Mouse (Mus musculus) heart, embryonic 15.5 days (tissue): ENCODE results near the gene Actr1a. TPM values are rescaled to one million over a fixed set of nuclear protein-coding genes. Genes with fewer than 3 reads are reported as not detected.

Source experiments
- ATAC-seq: fragments of 200-750 bp; cut with Nextera tagmentation; replicated peaks from 2 replicates; pipeline ENCODE4 v1.8.0; 2017; ENCODE audit warnings: low read depth, moderate TSS enrichment; ENCODE audit not compliant: insufficient number of reproducible peaks, insufficient read depth, low FRiP score
- H3K27ac ChIP-seq: fragments of 300-500 bp; sonication (generic); 2 replicates; pipeline ENCODE4 v1.5.1; 2015; ENCODE audit warnings: mild to moderate bottlenecking, inconsistent platforms
- H3K27me3 ChIP-seq: fragments of 300-500 bp; sonication (generic); 2 replicates; pipeline ENCODE4 v1.6.1; 2015; ENCODE audit warnings: inconsistent platforms
- H3K36me3 ChIP-seq: fragments of 300-500 bp; sonication (generic); 2 replicates; pipeline ENCODE4 v1.6.1; 2015; ENCODE audit warnings: mild to moderate bottlenecking, inconsistent platforms
- H3K4me1 ChIP-seq: fragments of 300-500 bp; sonication (generic); replicated peaks from 2 replicates; pipeline ENCODE4 v1.6.1; 2015; ENCODE audit warnings: inconsistent platforms
- H3K4me2 ChIP-seq: fragments of 300-500 bp; sonication (generic); 2 replicates; pipeline ENCODE4 v1.6.1; 2015; ENCODE audit warnings: inconsistent platforms, mild to moderate bottlenecking, moderate library complexity
- H3K4me3 ChIP-seq: fragments of 300-500 bp; sonication (generic); 2 replicates; pipeline ENCODE4 v1.5.1; 2015; ENCODE audit warnings: mild to moderate bottlenecking, inconsistent platforms
- H3K9ac ChIP-seq: fragments of 300-500 bp; sonication (generic); 2 replicates; pipeline ENCODE4 v1.6.1; 2015; ENCODE audit warnings: mild to moderate bottlenecking, inconsistent platforms
- H3K9me3 ChIP-seq: fragments of 300-500 bp; sonication (generic); replicated peaks from 2 replicates; pipeline ENCODE4 v1.6.1; 2016; ENCODE audit warnings: inconsistent platforms
- WGBS: fragments of 180-500 bp; shearing (Covaris S2); methylation state at CpG from one replicate; pipeline ENCODE4 v1.1.7; 2015; ENCODE audit warnings: mixed read lengths; 5-methylcytosine and 5-hydroxymethylcytosine counted together
- microRNA counts: library from miRNA; unstranded; fragments of <30 nt; microRNA quantifications from one replicate; lab custom pipeline; 2016
- microRNA-seq: library from miRNA; unstranded; fragments of <30 nt; microRNA quantifications from one replicate; pipeline ENCODE4, GENCODE M21; 2016
- polyA plus RNA-seq: library from polyadenylated mRNA; unstranded; fragments of >200 nt; fragmentation: Nextera tagmentation; extraction: Ambion mirVana; gene quantifications from 2 replicates; pipeline ENCODE4 v1.2.1, GENCODE M21; 2015

Actr1a gene
- polyA plus RNA-seq, 1 experiment from 2014 or later: 103 TPM

- H3K27me3 ChIP-seq: peaks cover 5% of the 10 kb centered on the region
- peaks cover 26% of the 10 kb centered on the region for H3K4me1 ChIP-seq
- H3K4me2 ChIP-seq: no peak overlapping the region
- ATAC-seq: no peak
- H3K4me3 ChIP-seq: no peak overlapping the region
- H3K36me3 ChIP-seq: peaks cover 12% of the 10 kb centered on the region; the same call in 1 of the 2 replicates
- H3K27ac ChIP-seq: no peak overlapping the region
- no peaks in the 10 kb centered on the region for H3K9me3 ChIP-seq
- no peak overlapping the region for H3K9ac ChIP-seq
- 85% methylated on average over 3 of the region's 3 CpGs for WGBS
Observed at GRCm38 (mm10) chr19:46331936-46332335, 63.6 kb downstream of the Actr1a start.

GRCm38 (mm10) chr19:46331326-46331725 is 64.2 kb downstream of the Actr1a start:
- no peak overlapping the region for H3K4me3 ChIP-seq
- no peak for ATAC-seq
- H3K4me2 ChIP-seq: no peak overlapping the region
- H3K36me3 ChIP-seq: peaks cover 12% of the 10 kb centered on the region; the same call in 1 of the 2 replicates
- no peak overlapping the region for H3K9ac ChIP-seq
- peaks cover 11% of the 10 kb centered on the region for H3K27me3 ChIP-seq
- H3K4me1 ChIP-seq: peaks cover 31% of the 10 kb centered on the region
- no peaks in the 10 kb centered on the region for H3K9me3 ChIP-seq
- WGBS: 90% methylated on average over 14 of the region's 14 CpGs
- H3K27ac ChIP-seq: no peak overlapping the region

DNA sequence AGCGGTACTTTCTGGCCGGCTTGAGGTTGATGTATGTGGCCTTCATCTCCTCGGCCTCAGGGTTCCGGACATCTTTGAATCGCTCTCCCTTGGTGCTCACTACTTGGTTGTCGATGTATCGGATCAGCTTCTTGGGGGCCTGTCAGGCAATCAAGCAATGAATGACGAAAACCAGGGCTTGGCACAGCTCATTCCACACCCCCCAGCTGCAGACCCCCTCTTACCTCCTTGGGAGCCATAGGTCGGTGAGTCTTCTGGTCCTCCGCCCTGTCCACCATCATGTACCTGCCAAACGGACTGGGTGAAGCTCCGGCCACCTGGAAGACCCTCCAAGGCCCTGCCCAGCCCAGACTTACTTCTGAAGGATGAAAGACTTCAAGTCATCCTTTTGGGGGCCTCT is 64.9 kb downstream of the Actr1a start:
- peaks cover 17% of the 10 kb centered on the region for H3K27me3 ChIP-seq
- WGBS: 89% methylated on average over 12 of the region's 12 CpGs

GRCm38 (mm10) chr19:46329951-46330350 is 65.6 kb downstream of the Actr1a start:
- Histone ChIP-seq H3K4me2 (peak overlapping the region; percentile 93; the same call in 1 of the 2 replicates), H3K4me1 (peaks cover 31% of the 10 kb centered on the region), H3K9ac (no peak overlapping the region), H3K9me3 (no peaks in the 10 kb centered on the region), H3K27ac (no peak overlapping the region), H3K4me3 (peak overlapping the region; percentile 68), H3K27me3 (peaks cover 25% of the 10 kb centered on the region), H3K36me3 (peaks cover 12% of the 10 kb centered on the region; the same call in 1 of the 2 replicates)
- WGBS: 8% methylated on average over 16 of the region's 16 CpGs
- peak; percentile 25 for ATAC-seq

More for the DNA sequence above, 64.9 kb downstream of the Actr1a start:
- no peak overlapping the region for H3K4me2 ChIP-seq
- peaks cover 12% of the 10 kb centered on the region; the same call in 1 of the 2 replicates for H3K36me3 ChIP-seq
- peaks cover 31% of the 10 kb centered on the region for H3K4me1 ChIP-seq
- H3K4me3 ChIP-seq: no peak overlapping the region
- no peak overlapping the region for H3K27ac ChIP-seq
- H3K9me3 ChIP-seq: no peaks in the 10 kb centered on the region
- no peak for ATAC-seq
- H3K9ac ChIP-seq: no peak overlapping the region

- peak overlapping the region; percentile 86 for H3K27ac ChIP-seq
- H3K4me2 ChIP-seq: peak overlapping the region; percentile 93
- peaks cover 33% of the 10 kb centered on the region for H3K27me3 ChIP-seq
- H3K4me3 ChIP-seq: peak overlapping the region; percentile 68
- 2% methylated on average over 54 of the region's 54 CpGs for WGBS
- no peaks in the 10 kb centered on the region for H3K9me3 ChIP-seq
- H3K36me3 ChIP-seq: peaks cover 12% of the 10 kb centered on the region; the same call in 1 of the 2 replicates
- peak; percentile 3; the same call in 1 of the 2 replicates for ATAC-seq
- peaks cover 31% of the 10 kb centered on the region for H3K4me1 ChIP-seq
- peak overlapping the region; percentile 62 for H3K9ac ChIP-seq
Observed at GRCm38 (mm10) chr19:46329031-46329641, 66.4 kb downstream of the Actr1a start.

DNA sequence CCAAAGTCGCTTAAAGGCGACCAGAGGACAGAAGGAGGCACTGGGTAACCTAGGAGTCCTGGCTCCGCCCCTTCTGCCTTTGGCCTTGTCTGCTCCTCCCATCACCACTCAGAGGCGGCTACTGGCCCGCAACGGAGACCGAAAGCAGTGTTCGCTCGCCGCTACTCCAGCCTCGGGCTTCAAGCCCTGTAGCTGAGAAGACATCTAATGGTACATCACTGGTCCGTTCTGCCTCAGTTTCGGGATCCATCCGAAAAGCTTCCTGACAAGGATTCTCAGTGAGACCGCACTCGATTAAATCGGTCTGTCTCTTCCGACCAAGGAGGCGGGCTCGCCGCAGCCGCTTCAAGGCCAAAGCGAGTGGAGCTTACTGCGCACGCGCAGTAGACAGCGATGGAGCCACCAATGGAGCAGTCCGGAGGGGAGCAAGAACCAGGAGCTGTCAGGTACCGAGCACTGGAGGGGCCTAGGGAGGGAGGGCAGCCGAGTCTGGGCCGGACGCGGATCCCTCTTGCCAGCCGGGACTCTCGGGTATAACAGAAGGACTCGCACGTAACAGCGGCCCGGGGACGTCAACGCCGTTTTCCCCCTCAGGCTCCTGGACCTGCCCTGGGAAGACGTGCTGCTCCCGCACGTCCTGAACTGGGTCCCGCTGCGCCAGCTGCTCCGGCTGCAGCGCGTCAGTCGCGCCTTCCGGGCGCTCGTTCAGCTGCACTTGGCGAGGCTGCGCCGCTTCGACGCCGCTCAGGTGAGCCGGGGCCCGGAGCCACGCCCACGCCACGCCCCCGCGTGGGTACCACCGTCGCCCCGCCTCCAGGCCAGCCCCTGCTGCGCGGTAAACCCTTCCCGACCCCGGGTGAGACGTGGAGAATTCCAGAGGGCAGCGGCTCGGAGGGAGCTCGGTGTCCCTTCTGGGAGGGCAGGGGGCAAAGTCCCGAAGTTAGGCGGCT is 67.2 kb downstream of the Actr1a start, which contains the start of gene Fbxl15:
Fbxl15 (plus strand) TSS at position 104 of the 950 bp plus-strand sequence.
- ATAC-seq: peak; percentile 85
- Histone ChIP-seq H3K9ac (peak within 1 kb of the TSS; percentile 62), H3K36me3 (peaks cover 12% of the 10 kb centered on the region; the same call in 1 of the 2 replicates), H3K9me3 (no peaks in the 10 kb centered on the region), H3K27me3 (peaks cover 41% of the 10 kb centered on the region), H3K4me1 (peaks cover 31% of the 10 kb centered on the region), H3K27ac (peak within 1 kb of the TSS; percentile 86), H3K4me2 (peak within 1 kb of the TSS; percentile 93), H3K4me3 (peak within 1 kb of the TSS; percentile 68)
- WGBS: under 1% methylated on average over 81 of the region's 81 CpGs

- Histone ChIP-seq H3K27ac (peak overlapping the region; percentile 86), H3K9ac (no peak overlapping the region; the same call in 1 of the 2 replicates), H3K4me1 (peaks cover 31% of the 10 kb centered on the region), H3K9me3 (no peaks in the 10 kb centered on the region), H3K27me3 (peaks cover 48% of the 10 kb centered on the region), H3K4me3 (peak overlapping the region; percentile 68), H3K4me2 (peak overlapping the region; percentile 93), H3K36me3 (peaks cover 11% of the 10 kb centered on the region; the same call in 1 of the 2 replicates)
- ATAC-seq: no peak
- 26% methylated on average over 14 of the region's 14 CpGs for WGBS
Observed at GRCm38 (mm10) chr19:46327531-46328064, 68.0 kb downstream of the Actr1a start.

MicroRNAs encoded within 50 kb of the gene (microRNA counts, 519-probe panel; counts per million panel counts)
- 2,547 counts per million, percentile 54 among the panel's probes with 10 or more counts for microRNA mmu-miR-146b (lab: Ali Mortazavi, UCI)

Small RNA genes within 50 kb of the gene (microRNA-seq; reads per million reads assigned to microRNA genes)
- not detected for gene Mir146b

Other genes with a start within 250 kb of the Actr1a start
- gene Pitx3, start 247.4 kb downstream of the Actr1a start, polyA plus RNA-seq: 0.39 and 0.48 TPM in 2 replicates
- gene Gbf1, start 243.2 kb downstream of the Actr1a start, polyA plus RNA-seq: 41.2 and 48.2 TPM in 2 replicates
- 7.7 and 13.5 TPM in 2 replicates for gene Nfkb2, start 91.4 kb downstream of the Actr1a start, polyA plus RNA-seq
- 4.5 and 6.8 TPM in 2 replicates for gene Psd, start 68.6 kb downstream of the Actr1a start, polyA plus RNA-seq
- 10.5 and 11.4 TPM in 2 replicates for gene Fbxl15, start 67.6 kb downstream of the Actr1a start, polyA plus RNA-seq
- 118 and 139 TPM in 2 replicates for gene Cuedc2, start 57.0 kb downstream of the Actr1a start, polyA plus RNA-seq
- gene Mfsd13a, start 54.6 kb downstream of the Actr1a start, polyA plus RNA-seq: 4.1 and 7.5 TPM in 2 replicates
- 0.67 and 1.1 TPM in 2 replicates for gene 2310034G01Rik, start 45.4 kb downstream of the Actr1a start, polyA plus RNA-seq
- gene Sufu, start 1.1 kb upstream of the Actr1a start, polyA plus RNA-seq: 15.2 and 20.6 TPM in 2 replicates
- 15.9 and 19.2 TPM in 2 replicates for gene Trim8, start 106.0 kb upstream of the Actr1a start, polyA plus RNA-seq
- gene Arl3, start 177.4 kb upstream of the Actr1a start, polyA plus RNA-seq: 86.9 and 91.8 TPM in 2 replicates
- 8.8 and 10.9 TPM in 2 replicates for gene Sfxn2, start 177.6 kb upstream of the Actr1a start, polyA plus RNA-seq
- gene Wbp1l, start 203.3 kb upstream of the Actr1a start, polyA plus RNA-seq: 51.6 and 58.6 TPM in 2 replicates